Mouse (Mus musculus) lung, adult 2 months (tissue): ENCODE measurements around the gene Cdc5l.

Experiments used
- CTCF ChIP-seq: fragments of 200-500 bp; IDR thresholded peaks from 2 replicates; pipeline ENCODE4 v1.5.1; 2011; ENCODE audit warnings: mild to moderate bottlenecking, low read length, control low read depth; ENCODE audit not compliant: insufficient read depth
- POLR2A ChIP-seq: fragments of 200-500 bp; IDR thresholded peaks from 2 replicates; pipeline ENCODE4 v1.6.1; 2011; ENCODE audit warnings: low read depth, mild to moderate bottlenecking, control low read depth, low read length, borderline replicate concordance; ENCODE audit errors: extremely low read depth

- TF ChIP-seq POLR2A, result no peak
- no peak for TF ChIP-seq CTCF
Observed at GRCm38 (mm10) chr17:45432706-45433398, 685 bp downstream of the Cdc5l start.
